Mouse (Mus musculus) kidney, postnatal 25 days (tissue): ENCODE measurements at regions not wholly inside any gene's neighbourhood (a gene's known extent, or its start where the extent isn't known, plus 50 kb on each side); places are given as distances from the start of the nearest gene placed in this dataset.

ENCODE experiments used
- DNase-seq, 2 experiments: peaks; one replicate each; pipeline ENCODE4 v3.0.0; 2021; ENCODE audit warnings: mixed read lengths in 2 of 2

DNA sequence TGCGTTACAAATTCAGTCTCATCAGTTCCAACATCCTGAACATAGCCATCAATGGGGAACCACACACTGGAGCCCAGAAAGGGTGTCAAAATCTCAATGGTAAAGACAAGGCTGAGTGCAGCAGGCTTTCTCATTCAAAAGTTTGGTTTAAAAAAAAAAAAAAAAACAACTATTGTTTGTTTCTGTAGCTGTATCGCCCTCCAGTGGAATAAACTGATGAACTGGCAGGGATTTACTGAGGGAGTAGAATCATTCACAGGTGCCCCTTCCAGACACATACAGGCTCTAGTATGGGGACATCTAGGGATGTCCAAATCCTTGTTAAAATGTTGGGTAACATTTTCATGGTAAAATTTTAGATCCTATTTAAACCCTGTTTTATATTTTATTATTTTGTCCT, 361.6 kb upstream of the Lmcd1 start:
- no peak for DNase-seq

GRCm38 (mm10) chr6:111913771-111914405, 359.7 kb upstream of the Lmcd1 start:
- no peak for DNase-seq

DNA sequence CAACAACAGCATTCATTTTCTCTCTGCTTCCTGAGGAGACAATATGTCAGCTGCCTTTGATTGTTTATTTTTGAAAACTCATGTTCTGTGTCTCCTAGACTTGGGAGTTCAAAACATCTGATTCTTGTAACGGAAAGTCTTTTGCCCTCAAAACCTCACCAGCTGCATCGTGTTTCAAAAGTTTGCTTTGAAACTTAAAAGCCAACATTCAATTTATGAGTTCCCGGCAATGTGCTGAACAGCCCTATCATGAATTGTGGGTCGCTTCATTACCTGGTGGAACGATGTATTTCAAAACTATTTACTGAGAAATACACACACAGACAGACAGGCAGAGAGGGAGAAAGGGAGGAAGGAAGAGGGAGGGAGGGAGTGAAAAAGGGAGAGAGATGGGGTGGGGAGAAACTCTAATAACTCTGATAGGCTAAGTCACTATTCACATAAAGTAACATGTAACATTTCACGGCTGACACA, 356.3 kb upstream of the Lmcd1 start:
- no peak for DNase-seq

DNA sequence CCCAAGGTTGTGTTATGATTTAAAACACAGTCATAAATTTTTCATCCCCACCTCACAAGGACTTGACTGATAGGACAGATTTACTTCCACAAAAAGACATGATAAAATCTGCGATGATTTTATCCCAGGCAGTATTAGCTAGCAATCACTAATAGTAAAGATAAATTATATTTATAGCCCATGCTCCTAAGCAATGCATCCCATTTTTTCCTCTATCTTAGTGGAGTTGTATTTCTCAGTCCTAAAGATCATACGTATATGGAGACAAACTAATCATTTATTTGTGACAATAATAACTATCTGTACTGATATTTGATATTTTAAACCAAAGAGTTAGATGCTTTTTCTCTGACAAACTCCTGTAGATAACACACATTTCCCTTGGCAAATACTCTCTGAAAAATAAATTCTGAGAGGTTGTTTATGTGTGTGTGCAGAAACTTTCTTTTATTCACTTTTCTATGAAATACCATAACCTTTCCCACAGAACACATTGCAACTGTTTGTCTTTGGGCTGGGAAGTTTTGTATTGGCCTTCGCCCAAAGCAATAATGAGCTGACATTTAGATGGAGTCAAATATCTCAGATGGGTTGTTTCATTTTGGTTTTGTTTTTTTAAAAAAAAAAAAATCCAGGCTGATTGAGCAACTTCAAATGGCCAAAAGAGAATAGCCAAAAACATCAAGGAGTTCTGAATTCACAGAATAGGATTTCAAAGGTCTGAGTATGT, 355.5 kb upstream of the Lmcd1 start:
- DNase-seq: peak in 1 of 2 experiments; percentile 28

DNA sequence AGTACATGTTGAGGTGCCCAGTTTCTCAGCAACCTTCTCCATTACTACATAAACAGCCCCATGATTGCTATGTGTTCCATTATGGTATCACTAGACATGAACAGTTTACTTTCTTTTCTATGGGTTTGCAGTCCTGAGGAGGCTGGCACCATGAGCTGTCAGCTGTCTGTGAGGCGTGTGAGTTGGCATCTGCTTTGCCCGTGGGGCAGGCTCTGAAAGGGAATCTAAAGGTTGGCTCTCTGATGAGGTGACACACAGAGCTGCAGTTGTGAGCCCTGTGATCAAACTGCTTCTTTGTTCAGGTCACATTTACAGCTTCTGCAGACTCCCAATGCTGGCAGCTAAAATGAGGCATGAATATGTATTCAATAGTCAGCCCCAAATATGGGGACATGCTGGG, 341.0 kb upstream of the Lmcd1 start:
- DNase-seq: no peak

DNA sequence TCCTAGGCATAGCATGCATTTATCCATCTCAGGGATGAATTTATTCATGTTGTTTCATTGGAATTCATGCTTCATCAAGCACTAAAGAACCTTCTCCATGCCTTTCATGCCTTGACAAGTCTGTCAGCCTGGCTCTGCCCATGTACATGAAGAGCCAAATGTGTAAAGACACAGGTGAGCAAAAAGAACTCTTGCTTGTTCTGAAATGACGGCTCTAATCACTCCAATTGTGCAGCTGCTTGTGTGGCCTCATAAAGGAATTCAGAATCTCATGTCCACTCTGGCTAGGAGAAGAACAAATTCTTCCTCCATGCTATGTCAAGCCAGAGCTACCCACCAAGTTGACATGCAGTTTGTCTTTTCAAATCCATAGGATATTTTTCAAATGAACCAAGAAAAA, 319.2 kb upstream of the Lmcd1 start:
- DNase-seq: no peak

DNA sequence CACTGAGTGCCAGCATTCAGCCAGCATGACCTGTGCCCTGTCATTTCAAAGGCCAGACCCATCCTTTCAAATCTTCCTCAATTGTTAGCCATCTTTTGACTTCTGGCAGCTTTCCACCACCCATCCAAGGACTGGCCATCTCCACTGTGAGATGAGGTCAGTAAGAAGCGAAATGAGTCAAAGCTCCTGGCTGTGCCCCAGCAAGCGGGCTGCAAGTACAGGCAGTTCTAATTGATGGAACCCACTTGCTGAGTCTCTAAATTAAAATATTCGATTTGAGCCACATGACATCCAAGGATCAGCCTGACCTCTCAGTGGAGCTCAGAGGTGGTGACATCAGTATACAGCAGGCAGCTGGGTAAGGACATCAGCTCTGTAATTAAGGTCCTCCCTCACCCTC, 307.8 kb upstream of the Lmcd1 start:
- DNase-seq: no peak

DNA sequence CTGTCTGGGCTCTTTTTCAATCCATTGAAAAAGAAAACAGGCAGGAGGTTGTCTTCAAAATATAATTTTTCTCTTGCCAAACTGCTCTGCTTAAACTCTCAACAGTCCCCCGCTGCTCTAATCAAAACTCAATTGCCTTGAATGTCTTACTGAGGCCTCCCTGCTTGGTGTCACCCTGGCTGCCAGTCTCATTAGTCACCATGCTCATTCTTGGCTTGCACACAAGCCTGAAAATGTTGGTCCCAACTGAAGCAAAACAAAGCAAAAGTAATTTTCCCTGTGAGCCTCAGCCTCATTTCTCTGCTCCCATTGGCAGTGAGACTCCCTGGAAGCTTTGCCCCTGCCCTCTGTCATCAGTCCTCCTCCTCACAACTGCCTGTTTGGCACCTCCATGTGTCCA, 288.1 kb upstream of the Lmcd1 start:
- DNase-seq: no peak

DNA sequence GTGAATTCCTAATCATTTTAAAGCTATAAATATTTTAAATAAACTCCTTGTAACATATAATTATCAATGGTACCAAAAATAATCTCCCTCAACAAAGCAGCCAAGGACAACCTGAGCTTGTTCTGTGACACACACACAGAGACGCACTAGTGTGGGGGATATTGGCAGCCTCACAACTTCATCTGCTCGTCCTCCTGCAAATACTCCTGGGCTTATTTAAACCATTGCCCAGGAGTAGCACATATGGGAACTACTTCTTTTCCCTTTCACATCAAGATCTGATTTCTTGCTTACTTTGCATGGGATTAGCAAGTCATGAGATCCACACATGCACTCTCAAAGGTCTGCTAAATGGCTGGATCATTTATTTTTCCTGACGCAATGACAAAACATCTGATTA, 277.7 kb upstream of the Lmcd1 start:
- no peak for DNase-seq

GRCm38 (mm10) chr6:112003784-112004471, 269.6 kb upstream of the Lmcd1 start:
- no peak for DNase-seq

DNA sequence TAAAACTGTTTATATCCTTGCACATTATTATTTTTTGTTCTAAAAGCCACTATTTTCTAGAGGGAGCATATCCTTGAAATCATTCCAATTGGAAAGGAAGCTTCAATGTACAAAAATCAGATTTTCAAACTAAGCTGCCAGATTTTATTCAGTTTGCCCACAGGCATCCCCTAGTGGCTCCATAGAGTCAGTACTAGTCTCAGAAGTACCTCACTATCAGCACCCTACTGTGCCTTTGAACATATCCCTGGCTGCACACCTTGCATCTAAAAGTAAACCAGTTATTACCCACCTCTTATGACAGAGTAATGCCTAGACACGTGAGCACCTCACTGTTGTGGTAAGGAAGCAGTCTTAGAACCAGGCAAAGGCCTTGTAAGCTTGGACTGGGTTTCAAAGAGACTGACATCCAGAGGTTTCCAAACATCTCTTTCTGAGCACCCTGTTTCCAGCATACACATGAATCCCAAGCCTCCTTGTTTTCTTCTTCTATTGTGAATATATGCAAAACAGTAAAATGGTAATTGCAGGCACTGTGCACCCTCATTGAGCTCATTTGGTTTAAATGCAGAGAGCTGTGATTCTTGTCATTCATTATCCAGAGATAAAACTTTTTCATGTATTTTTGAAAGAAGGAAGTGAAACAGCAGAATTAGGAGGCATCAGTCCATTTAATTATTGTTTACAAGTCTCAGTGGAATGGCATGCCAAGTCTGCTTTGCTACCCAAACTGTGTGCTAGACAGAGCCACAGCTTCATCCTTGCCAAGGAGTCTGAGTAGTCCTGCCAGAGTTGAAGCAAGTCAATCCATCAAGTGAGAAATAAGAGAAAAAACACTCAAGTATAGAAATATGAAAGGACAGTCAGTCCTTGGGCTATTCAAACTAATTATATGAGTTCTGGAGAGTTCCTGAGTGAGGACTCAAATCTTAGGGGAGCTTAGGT, 247.0 kb upstream of the Lmcd1 start:
- no peak for DNase-seq

GRCm38 (mm10) chr6:112050548-112051184, 222.9 kb upstream of the Lmcd1 start:
- DNase-seq: no peak

DNA sequence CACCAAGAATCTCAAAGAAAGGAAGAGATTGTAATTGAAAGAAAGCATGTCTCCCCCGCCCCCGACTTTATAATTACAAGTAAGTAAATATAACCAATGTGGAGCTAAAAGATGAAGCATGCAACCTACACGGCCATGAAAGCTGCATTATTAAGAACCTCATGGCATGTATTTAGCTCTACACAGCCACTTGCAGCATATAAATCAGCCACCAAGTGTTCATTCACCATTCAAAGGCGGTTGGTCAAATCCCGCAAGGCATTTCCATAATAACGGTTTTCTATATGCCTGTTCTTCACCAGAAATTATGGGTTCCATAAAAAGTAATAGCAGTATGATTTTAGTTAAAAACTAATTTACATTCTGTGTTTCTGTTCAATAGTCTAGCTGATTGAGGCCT, 221.4 kb upstream of the Lmcd1 start:
- no peak for DNase-seq

DNA sequence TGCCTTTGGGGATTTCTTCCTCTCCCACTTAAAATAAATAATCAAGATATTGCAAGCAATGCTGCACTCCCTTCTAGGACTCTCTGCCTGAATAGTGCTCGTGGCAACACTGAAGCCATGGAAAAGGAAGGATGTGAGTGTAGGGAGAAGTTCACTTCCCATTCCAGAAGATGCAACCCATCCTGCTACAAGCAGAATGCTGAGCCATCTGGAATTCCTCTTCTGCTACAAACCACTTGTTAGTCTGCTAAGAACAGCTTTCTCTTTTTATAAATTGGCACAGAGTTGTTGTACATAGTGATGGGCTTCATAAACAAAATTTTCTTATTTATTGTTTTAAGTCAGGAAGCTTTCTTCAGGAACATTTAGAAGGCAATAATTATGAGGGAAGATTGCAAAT, 215.7 kb upstream of the Lmcd1 start:
- DNase-seq: no peak

GRCm38 (mm10) chr6:112062956-112063355, 210.6 kb upstream of the Lmcd1 start:
- DNase-seq: no peak

DNA sequence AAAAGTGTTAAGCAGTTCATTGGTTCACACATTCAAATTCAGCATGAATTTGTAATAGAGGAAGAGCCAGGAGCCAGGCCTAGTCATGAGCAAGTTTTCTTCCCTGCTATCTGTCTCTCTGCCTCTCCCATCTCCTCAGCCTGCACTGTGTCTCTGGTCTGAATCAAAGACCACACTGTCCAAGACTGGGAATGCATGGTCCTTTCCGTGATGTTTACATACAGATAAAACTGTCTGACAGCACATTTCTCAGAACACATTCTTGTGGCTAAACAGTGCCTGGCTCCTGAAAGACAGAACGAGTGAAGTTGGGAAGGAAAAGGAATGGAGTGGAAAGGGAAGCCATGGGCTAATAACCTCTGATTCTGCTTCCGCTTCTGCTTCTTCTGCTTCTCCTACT, 183.0 kb upstream of the Lmcd1 start:
- DNase-seq: no peak

GRCm38 (mm10) chr6:112091125-112091763, 182.3 kb upstream of the Lmcd1 start:
- peak; percentile 35 to 52 for DNase-seq

DNA sequence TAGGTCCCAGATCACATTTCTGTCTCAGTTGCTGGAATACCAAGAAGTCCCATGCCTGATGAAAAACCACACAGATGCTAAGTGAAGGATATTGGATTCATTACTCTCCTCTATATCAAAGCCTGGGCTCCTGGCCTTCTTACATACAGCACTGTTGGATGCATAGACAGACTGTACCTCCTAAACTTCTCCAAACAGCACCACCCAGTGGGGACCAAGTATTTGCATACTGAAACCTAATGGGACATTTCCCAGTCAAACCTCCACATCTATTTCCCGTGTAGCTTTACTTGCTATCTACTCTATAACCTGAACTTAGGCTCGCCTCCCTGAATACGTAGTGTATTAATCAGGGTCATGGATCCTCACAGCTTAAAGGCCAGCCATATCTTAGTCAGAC, 180.3 kb upstream of the Lmcd1 start:
- DNase-seq: no peak

- no peak for DNase-seq
Measured at GRCm38 (mm10) chr6:112097699-112098098, 175.9 kb upstream of the Lmcd1 start.

GRCm38 (mm10) chr6:112108651-112109050, 164.9 kb upstream of the Lmcd1 start:
- DNase-seq: no peak

- no peak for DNase-seq
Measured at GRCm38 (mm10) chr6:112119180-112119579, 154.4 kb upstream of the Lmcd1 start.

DNA sequence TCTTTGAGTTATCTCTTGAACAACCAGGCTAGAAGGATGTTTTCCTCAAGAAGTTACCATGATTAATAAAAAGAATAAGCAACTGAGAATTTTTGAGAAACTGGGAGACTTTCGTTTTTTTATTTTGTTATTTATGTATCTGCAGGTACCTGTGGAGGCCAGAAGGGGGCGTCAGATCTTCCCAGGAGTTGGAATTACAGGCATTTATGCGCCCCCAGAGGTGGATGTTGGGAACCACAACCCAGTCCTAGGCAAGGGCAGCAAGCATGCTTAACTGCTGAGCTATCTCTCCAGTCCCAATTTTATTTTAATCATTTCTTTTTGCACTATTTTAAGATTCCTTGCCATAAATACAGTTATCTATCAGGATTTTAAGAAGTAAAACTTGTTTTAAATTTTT, 140.0 kb upstream of the Lmcd1 start:
- peak; percentile 41 to 48 for DNase-seq
